Mouse (Mus musculus): Measurements from ENCODE around the gene Arhgap35.

DNA sequence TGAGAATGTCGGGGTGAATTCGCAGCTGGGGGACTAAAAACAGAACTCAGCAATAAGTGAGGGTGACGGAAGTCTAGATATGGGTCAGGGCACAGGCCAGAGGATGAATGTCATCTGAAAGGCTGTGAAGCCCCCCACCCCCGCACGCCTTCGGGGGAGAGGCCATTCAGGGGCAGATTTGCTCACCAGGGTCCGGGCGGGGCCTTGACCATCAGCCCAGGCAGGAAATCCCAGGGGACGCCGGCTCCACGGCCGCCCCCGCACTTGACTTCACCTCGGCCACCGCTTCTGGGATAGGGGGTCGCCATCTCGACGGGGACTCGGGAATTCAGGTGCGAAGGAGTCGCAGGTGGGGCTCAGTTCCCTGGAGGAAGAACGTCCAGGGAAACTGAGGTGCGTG lies 139.5 kb downstream of the Arhgap35 start:
- TF ChIP-seq CTCF (IDR thresholded peaks at IDR 0.05; ENCODE audit: control insufficient read depth, insufficient read depth, low read length), result no peak
- TF ChIP-seq POLR2A (IDR thresholded peaks at IDR 0.05; ENCODE audit: borderline replicate concordance, control insufficient read depth, low read depth, low read length), result no peak
